Mouse (Mus musculus): ENCODE data around the gene Cwc25.

DNA sequence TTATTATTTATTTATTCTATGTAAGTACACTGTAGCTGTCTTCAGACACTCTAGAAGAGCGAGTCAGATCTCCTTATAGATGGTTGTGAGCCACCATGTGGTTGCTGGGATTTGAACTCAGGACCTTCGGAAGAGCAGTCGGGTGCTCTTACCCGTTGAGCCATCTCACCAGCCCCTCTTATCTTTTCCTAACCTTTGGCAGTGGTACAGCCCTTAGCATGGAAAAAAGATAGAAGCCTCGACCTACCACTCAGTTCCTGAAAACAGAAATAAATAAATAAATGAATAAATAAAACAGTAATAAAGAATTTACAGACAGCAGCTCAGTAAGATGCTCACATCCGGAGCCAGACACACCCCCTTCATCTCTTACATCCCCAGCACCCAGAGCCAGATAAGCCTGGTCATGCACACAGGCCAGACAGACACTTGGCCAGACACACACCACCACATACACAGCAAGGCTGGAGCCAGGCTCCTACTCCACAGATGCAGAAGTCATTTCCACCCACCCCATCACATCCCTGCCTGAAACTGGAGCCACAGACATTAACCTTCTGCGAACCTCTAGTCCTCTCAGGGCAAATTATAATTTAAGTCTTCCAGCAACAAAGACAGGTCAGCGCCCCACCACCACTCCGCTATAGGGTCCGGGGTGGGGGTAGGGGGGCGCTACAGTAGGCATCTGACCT is 69.0 kb downstream of the Cwc25 start:
- TF ChIP-seq GATA1 (IDR thresholded peaks at IDR 0.05; ENCODE audit: borderline replicate concordance, low read length) (no peak), FLI1 (IDR thresholded peaks at IDR 0.05; ENCODE audit: low read length) (no peak)

All from megakaryocyte, embryonic 14.5 days (primary cell).